Mouse (Mus musculus): Measurements from ENCODE around the gene Cluh. TPM values are rescaled to one million over a fixed set of nuclear protein-coding genes. Genes with fewer than 3 reads are reported as not detected.

Gene Cluh
- polyA plus RNA-seq, 1 experiment: not detected

DNA sequence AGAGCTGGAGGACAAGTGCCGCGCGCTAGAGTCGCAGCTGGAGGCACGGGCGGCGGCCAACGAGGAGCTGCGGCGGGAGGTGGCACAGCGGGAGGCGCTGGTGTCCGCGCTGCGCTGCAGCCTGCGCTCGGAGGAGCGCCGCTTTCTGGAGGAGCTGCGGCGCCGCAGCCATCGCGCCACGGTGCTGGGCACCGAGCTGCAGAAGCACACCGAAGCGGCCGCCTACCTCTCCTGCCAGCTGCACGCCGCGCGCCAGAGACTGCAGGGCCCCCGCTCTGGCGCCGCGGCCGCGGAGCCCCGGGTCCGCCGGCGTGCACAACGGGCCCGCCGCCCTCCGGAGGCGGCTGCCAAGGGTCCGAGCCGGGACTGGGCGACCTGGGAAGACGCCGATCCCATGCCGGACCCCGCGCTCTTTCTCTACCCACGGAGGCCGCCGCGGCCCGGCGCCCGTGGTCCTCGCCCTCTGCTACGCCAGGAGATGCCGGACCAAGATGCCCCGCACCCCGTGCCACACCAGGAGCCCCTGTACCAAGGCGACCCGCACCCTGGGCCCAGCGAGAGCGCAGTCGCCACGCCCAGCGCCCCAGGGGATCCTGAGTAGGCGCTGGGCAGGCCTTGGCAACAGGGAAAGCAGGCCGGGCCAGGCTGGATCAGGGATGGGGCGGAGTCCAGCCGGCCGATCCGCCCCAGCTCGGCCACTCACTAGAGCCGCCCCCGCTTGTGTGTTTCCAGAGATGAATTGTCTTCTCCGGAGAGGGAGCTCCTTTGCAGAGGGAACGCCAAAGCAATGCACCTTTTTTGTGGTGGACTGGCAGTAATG lies 11.1 kb upstream of the Cluh start:
- peaks cover 15% of the 10 kb centered on the region for H3K4me1 ChIP-seq (ENCODE audit: control insufficient read depth, insufficient read depth, low read length)
- peak; percentile 37; the same call in 1 of the 2 replicates for TF ChIP-seq CTCF (IDR thresholded peaks at IDR 0.05; ENCODE audit: insufficient read depth, low read depth, low read length)
- TF ChIP-seq POLR2A (IDR thresholded peaks at IDR 0.05; ENCODE audit: insufficient read depth, low read depth, low read length): no peak
- 3% methylated on average over 86 of the region's 86 CpGs for WGBS
- H3K27ac ChIP-seq (ENCODE audit: insufficient read depth, low read depth, low read length): peak overlapping the region; percentile 52
- peak overlapping the region; percentile 58 for H3K4me3 ChIP-seq (ENCODE audit: insufficient read depth, low read depth, low read length)

DNA sequence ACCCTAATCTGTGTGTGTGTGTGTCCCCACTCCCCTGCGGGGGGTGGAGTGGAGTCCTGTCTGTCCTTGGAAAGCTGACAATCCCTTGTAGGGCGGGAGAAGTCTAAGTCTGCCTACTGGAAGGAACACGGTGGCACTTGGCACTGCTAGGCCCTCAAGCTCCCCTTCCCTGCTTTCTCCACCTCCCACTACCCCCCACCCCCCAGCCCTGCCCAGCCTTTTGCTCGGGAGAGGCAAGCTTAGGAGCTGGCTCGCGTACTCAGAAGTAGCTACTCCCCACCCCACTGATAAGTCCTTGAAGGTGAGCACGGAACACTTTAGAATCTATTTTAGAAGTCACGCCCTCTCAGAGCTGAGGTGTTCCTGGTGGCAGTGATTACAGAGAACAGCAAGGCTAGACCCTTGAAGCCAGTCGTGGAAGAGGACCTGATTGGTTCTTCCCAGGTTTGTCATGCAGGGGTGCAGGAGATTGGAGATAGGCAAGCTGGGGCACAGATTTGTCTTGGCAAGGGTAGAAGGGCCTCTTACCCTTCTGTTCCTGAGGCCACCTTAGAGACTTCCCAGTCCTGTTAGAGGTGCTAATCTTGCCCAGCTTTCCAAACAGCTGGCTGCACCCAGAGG lies 10.4 kb upstream of the Cluh start:
- 28% methylated on average over 9 of the region's 9 CpGs for WGBS
- peak overlapping the region; percentile 58 for H3K4me3 ChIP-seq (ENCODE audit: insufficient read depth, low read depth, low read length)
- TF ChIP-seq POLR2A (IDR thresholded peaks at IDR 0.05; ENCODE audit: insufficient read depth, low read depth, low read length) (no peak), CTCF (IDR thresholded peaks at IDR 0.05; ENCODE audit: insufficient read depth, low read depth, low read length) (no peak)
- peaks cover 15% of the 10 kb centered on the region for H3K4me1 ChIP-seq (ENCODE audit: control insufficient read depth, insufficient read depth, low read length)
- H3K27ac ChIP-seq (ENCODE audit: insufficient read depth, low read depth, low read length): 0 out of 2 replicates have a peak overlapping the region, but pooled peaks have one; percentile 52

DNA sequence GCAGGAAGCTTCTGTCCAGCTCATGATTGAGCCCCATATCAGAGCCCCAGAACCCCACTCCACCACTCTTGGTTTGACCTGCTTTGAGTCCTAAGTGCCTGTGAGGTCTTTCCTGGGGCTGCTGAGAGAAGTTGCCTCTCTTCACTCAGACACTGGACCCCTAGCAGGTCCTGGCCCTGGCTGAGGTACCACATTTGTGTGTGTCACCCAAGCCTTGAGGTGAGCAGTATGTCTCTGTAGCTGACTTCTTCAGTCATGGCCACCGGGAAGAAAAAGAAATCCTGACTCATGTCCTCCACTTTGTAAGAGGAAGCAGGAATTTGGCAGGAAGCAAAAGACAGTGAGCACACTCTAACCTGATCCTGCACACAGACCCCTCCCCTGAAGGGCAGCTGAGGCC lies 9.7 kb upstream of the Cluh start:
- H3K4me3 ChIP-seq (ENCODE audit: insufficient read depth, low read depth, low read length): no peak overlapping the region
- peaks cover 15% of the 10 kb centered on the region for H3K4me1 ChIP-seq (ENCODE audit: control insufficient read depth, insufficient read depth, low read length)
- TF ChIP-seq CTCF (IDR thresholded peaks at IDR 0.05; ENCODE audit: insufficient read depth, low read depth, low read length): no peak
- TF ChIP-seq POLR2A (IDR thresholded peaks at IDR 0.05; ENCODE audit: insufficient read depth, low read depth, low read length): no peak
- 56% methylated on average over 1 of the region's 1 CpGs for WGBS
- no peak overlapping the region for H3K27ac ChIP-seq (ENCODE audit: insufficient read depth, low read depth, low read length)

DNA sequence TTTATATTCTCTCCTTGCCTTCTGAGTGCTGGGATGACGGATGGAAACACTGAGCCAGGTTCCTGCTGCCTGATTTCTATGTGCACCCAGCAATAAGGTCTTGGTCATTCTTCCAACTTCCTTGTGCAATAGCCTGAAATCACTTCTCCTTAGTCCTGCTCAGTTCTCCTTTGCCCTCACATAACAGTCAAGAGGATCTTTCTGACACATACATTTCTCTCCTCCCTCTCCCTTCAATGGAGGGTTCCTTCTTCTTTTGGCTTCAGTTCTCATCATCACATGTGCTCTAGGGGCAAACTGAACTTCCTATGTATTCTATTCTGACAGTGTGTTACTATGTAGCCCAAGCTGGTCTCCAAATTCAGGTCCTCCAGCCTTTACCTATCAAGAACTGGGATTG lies 1.3 kb upstream of the Cluh start:
- H3K27ac ChIP-seq (ENCODE audit: insufficient read depth, low read depth, low read length): no peak overlapping the region
- H3K4me3 ChIP-seq (ENCODE audit: insufficient read depth, low read depth, low read length): no peak overlapping the region
- peaks cover 21% of the 10 kb centered on the region for H3K4me1 ChIP-seq (ENCODE audit: control insufficient read depth, insufficient read depth, low read length)
- TF ChIP-seq CTCF (IDR thresholded peaks at IDR 0.05; ENCODE audit: insufficient read depth, low read depth, low read length) (no peak), POLR2A (IDR thresholded peaks at IDR 0.05; ENCODE audit: insufficient read depth, low read depth, low read length) (no peak)
- 96% methylated on average over 1 of the region's 1 CpGs for WGBS

DNA sequence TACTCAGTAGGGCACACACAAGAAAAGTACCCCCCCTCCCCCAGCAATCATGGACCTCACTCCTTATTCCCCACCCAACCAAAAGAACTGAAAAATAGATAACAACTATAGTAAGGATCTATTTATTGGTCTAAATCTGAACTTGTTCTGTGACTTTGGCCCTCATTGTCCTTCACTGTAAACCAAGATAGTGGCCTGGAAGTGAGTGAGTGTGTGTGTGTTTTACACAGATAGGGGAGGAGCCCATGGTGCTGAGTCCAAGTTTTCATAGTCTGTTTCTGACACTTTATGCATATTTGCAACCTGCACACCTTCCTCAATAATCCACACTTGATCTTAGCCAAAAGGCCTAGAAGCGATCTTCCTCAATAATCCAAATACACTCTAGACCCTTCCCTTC lies 619 bp upstream of the Cluh start:
- Histone ChIP-seq H3K4me1 (ENCODE audit: control insufficient read depth, insufficient read depth, low read length) (peaks cover 28% of the 10 kb centered on the region), H3K27ac (ENCODE audit: insufficient read depth, low read depth, low read length) (peak overlapping the region; percentile 54), H3K4me3 (ENCODE audit: insufficient read depth, low read depth, low read length) (peak overlapping the region; percentile 78)
- 0% methylated on average over 1 of the region's 1 CpGs for WGBS
- TF ChIP-seq CTCF (IDR thresholded peaks at IDR 0.05; ENCODE audit: insufficient read depth, low read depth, low read length): no peak
- no peak for TF ChIP-seq POLR2A (IDR thresholded peaks at IDR 0.05; ENCODE audit: insufficient read depth, low read depth, low read length)

DNA sequence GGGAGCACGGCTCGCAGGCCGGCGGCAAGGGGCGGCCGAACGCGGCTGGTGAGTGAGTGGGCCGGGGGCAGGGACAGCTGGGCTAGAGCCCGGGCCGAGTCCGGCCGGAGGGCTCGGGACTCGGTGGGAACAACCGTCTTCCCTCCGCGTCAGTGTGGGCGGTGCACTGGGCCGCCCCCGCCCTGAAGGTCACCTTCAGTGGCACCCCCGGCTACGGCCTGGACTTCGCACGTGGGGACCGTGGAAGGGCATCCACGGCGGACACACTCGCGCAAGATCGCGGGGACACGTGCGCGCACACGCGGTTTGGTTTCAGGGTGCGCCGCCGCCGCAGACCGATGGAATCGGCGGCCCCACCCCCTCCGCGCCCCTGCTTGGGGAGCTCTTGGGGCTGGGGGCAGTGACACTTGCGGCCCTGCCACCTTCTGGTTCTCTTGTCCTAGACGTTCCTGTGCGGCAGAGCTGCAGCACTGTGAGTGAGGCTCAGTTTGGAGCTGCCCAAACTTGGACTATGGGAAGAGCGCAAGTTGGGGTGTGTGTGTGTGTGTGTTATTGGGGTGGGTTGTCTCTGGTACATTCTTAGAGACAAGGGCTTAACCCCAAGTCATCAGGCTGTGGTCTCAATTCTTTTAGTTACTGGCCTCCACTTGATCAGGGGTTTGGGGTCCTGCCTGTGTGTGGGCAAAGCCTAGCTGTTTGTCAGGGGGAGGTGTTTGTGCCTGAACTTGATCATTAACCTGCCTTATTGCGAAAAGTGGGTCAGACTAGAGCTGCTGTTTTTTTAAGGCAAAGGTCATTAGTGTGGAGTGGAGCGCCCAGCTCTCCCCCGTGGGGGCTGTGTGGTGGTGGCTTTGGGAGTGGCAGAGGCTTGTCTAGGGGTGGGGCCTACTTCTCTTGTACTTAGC lies 604 bp downstream of the Cluh start:
- WGBS: 1% methylated on average over 53 of the region's 53 CpGs
- Histone ChIP-seq H3K27ac (ENCODE audit: insufficient read depth, low read depth, low read length) (peak overlapping the region; percentile 2; the same call in 1 of the 2 replicates), H3K4me1 (ENCODE audit: control insufficient read depth, insufficient read depth, low read length) (peaks cover 35% of the 10 kb centered on the region), H3K4me3 (ENCODE audit: insufficient read depth, low read depth, low read length) (peak overlapping the region; percentile 78)
- TF ChIP-seq CTCF (IDR thresholded peaks at IDR 0.05; ENCODE audit: insufficient read depth, low read depth, low read length) (no peak), POLR2A (IDR thresholded peaks at IDR 0.05; ENCODE audit: insufficient read depth, low read depth, low read length) (no peak)

DNA sequence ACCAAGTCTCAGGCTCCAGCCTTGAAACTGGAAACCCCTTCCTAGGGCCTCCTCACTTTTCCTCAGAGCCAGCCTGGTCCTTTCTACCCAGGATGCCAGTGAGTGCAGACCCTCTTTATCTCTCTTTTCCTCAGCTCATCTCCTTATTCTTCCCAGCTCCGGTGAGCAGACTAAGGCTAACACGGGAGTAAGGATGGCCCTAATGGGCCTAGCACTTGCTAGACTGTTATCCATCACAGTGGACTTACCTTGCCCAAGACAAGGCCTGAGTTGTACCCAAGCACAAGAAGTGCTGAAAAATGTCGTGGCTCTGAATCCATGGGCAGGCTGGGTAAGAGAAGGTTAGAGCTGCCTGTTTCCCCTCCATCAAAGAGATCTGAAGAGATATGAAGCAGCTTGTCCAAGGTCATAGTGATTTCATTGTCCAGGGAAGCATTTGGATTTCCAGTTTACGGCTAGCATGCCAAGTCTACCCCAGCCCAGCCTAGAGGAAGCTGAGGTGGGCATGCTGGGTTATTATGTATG lies 1.3 kb downstream of the Cluh start:
- no peak overlapping the region for H3K27ac ChIP-seq (ENCODE audit: insufficient read depth, low read depth, low read length)
- TF ChIP-seq POLR2A (IDR thresholded peaks at IDR 0.05; ENCODE audit: insufficient read depth, low read depth, low read length): no peak
- WGBS: 46% methylated on average over 4 of the region's 4 CpGs
- H3K4me1 ChIP-seq (ENCODE audit: control insufficient read depth, insufficient read depth, low read length): peaks cover 35% of the 10 kb centered on the region
- H3K4me3 ChIP-seq (ENCODE audit: insufficient read depth, low read depth, low read length): peak overlapping the region; percentile 78

DNA sequence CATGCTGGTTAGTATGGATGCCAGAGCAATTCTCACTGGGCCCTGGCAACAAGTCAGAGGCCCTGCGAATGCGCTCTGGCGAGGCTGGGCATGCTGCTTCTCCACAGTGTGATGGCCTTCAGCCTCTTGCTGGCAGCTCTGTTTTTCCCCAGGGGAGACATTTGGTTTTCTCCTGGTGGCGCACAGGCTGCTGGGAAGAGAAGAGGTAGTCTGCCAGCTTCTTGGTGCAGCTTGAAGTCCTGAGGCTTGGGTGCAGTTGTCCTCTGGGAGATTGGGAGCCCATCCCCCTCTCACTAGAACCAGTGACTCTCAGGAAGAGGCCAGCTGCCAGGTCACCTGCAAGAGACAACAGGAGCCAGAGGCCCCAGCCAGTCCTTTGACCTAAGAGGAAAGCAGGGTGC lies 3.5 kb downstream of the Cluh start:
- H3K4me1 ChIP-seq (ENCODE audit: control insufficient read depth, insufficient read depth, low read length): peaks cover 41% of the 10 kb centered on the region
- no peak overlapping the region for H3K27ac ChIP-seq (ENCODE audit: insufficient read depth, low read depth, low read length)
- TF ChIP-seq POLR2A (IDR thresholded peaks at IDR 0.05; ENCODE audit: insufficient read depth, low read depth, low read length): no peak
- no peak for TF ChIP-seq CTCF (IDR thresholded peaks at IDR 0.05; ENCODE audit: insufficient read depth, low read depth, low read length)
- WGBS: 40% methylated on average over 4 of the region's 4 CpGs
- no peak overlapping the region for H3K4me3 ChIP-seq (ENCODE audit: insufficient read depth, low read depth, low read length)

Data from olfactory bulb, adult 2 months (tissue).